Mouse (Mus musculus): Measurements from ENCODE around the gene Slc25a10. TPM values are rescaled to one million over a fixed set of nuclear protein-coding genes. Genes with fewer than 3 reads are reported as not detected.
A peak's percentile ranks its signal among the peaks of the same experiment; 100 is the strongest.

Slc25a10 gene
- polyA plus RNA-seq, 1 experiment from 2014 or later = 99.7 TPM

DNA sequence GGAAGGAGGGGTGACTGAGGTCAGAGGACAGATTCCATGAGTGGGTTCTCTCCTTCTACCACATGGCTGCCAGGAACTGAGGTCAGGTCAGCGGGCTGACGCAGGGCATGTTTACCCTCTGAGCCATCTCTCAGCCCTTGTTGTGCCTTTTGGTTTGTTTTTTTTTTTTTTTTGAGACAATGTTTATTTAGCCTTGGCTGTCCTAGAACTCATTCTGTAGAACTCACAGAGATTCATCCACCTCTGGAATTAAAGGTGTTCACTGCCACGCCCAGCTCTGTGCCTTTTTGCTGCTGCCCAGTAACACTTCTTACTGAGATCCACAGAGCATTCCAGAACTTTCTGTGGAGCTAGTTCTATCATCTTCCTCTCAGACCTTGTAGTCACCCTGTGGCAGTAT is 14.0 kb downstream of the Slc25a10 start:
- ATAC-seq = peak; percentile 46
- 74% methylated on average over 3 of the region's 3 CpGs for WGBS (ENCODE audit: insufficient replicate concordance)
- peak overlapping the region; percentile 39; the same call in 1 of the 2 replicates for H3K27ac ChIP-seq (ENCODE audit: low read depth)

DNA sequence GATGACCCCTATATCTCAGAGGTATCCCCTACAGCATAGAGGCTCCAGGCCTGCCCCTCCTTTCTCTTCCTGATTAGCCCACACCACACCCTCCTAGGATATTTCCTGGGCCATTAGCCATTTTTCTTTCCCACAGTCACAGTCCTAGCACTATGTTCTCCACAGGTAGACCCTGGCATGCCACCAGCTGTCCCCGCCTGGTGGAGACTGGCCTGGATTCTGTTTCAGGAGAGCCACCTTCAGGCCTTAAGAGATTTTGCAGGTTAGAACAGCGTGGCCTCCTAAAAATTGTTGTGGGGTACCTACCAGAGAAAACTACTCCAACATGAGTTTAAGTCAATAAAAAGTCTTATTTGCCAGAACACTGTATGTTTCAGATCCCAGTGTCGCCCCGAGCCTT is 15.3 kb downstream of the Slc25a10 start:
- Histone ChIP-seq H3K27me3 (ENCODE audit: insufficient read depth, low read length) (no peaks in the 10 kb centered on the region), H3K27ac (ENCODE audit: low read depth) (no peak overlapping the region), H3K4me1 (ENCODE audit: insufficient read depth) (peaks cover 14% of the 10 kb centered on the region), H3K4me3 (ENCODE audit: low read depth, low read length) (no peak overlapping the region), H3K36me3 (replicated peaks; ENCODE audit: insufficient read depth, low read length) (no peaks in the 10 kb centered on the region), H3K9me3 (ENCODE audit: low read length) (no peaks in the 10 kb centered on the region), H3K9ac (replicated peaks) (no peak overlapping the region), H3K4me2 (ENCODE audit: low read depth, low read length) (no peak overlapping the region)
- WGBS (ENCODE audit: insufficient replicate concordance) = 50% methylated on average over 4 of the region's 4 CpGs
- ATAC-seq (peak; percentile 43), DNase-seq (peak; percentile 63)
- TF ChIP-seq EP300 (IDR thresholded peaks at IDR 0.05; ENCODE audit: low read depth) (no peak), CTCF (IDR thresholded peaks at IDR 0.05; ENCODE audit: low read depth) (peak; percentile 63)

More for the DNA sequence above, 14.0 kb downstream of the Slc25a10 start:
- no peak overlapping the region for H3K4me3 ChIP-seq (ENCODE audit: low read depth, low read length)
- no peak for DNase-seq
- no peaks in the 10 kb centered on the region for H3K27me3 ChIP-seq (ENCODE audit: insufficient read depth, low read length)
- no peaks in the 10 kb centered on the region for H3K36me3 ChIP-seq (replicated peaks; ENCODE audit: insufficient read depth, low read length)
- no peak overlapping the region for H3K4me2 ChIP-seq (ENCODE audit: low read depth, low read length)
- H3K9me3 ChIP-seq (ENCODE audit: low read length) = no peaks in the 10 kb centered on the region
- no peak overlapping the region for H3K9ac ChIP-seq (replicated peaks)
- peaks cover 13% of the 10 kb centered on the region for H3K4me1 ChIP-seq (ENCODE audit: insufficient read depth)
- no peak for TF ChIP-seq EP300 (IDR thresholded peaks at IDR 0.05; ENCODE audit: low read depth)
- TF ChIP-seq CTCF (IDR thresholded peaks at IDR 0.05; ENCODE audit: low read depth) = no peak

DNA sequence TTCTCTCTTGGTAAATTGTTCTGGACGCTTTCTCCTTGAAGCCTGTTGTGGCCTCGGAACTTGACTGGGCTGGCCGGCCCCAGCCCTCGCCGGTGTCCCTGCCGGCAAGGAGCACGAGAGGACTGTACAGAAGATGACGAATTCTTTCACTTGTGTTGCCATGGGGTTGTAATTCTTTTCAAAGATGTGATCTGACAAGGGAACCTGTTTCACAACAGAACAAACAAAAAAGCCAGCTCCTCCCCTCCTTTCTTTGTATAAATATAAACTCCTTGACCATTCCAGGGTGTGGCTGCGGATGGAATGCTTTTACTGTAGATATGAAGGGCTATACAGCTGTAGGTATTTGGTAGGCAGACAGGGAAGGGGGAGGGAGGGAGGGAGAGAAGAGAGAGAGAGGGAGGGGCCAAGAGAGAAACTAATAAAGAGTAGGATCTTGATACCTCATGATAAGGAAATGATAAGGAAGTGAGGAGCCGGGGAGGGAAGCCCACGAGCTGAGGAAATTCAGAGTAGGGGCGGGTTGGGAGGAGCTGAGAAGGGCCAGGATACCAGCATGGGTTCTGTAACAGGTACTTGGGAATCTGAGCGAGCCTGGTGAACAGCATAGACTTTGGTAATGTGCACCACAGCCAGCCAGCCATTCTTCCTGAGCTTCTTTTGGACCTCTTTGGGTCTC is 16.1 kb downstream of the Slc25a10 start:
- 68% methylated on average over 13 of the region's 13 CpGs for WGBS (ENCODE audit: insufficient replicate concordance)
- DNase-seq (no peak), ATAC-seq (no peak)
- TF ChIP-seq EP300 (IDR thresholded peaks at IDR 0.05; ENCODE audit: low read depth) = no peak
- TF ChIP-seq CTCF (IDR thresholded peaks at IDR 0.05; ENCODE audit: low read depth) = no peak
- H3K4me1 ChIP-seq (ENCODE audit: insufficient read depth) = peaks cover 14% of the 10 kb centered on the region
- no peak overlapping the region for H3K4me3 ChIP-seq (ENCODE audit: low read depth, low read length)
- H3K9ac ChIP-seq (replicated peaks) = no peak overlapping the region
- no peaks in the 10 kb centered on the region for H3K27me3 ChIP-seq (ENCODE audit: insufficient read depth, low read length)
- H3K9me3 ChIP-seq (ENCODE audit: low read length) = no peaks in the 10 kb centered on the region
- no peak overlapping the region for H3K4me2 ChIP-seq (ENCODE audit: low read depth, low read length)
- no peaks in the 10 kb centered on the region for H3K36me3 ChIP-seq (replicated peaks; ENCODE audit: insufficient read depth, low read length)
- no peak overlapping the region for H3K27ac ChIP-seq (ENCODE audit: low read depth)

DNA sequence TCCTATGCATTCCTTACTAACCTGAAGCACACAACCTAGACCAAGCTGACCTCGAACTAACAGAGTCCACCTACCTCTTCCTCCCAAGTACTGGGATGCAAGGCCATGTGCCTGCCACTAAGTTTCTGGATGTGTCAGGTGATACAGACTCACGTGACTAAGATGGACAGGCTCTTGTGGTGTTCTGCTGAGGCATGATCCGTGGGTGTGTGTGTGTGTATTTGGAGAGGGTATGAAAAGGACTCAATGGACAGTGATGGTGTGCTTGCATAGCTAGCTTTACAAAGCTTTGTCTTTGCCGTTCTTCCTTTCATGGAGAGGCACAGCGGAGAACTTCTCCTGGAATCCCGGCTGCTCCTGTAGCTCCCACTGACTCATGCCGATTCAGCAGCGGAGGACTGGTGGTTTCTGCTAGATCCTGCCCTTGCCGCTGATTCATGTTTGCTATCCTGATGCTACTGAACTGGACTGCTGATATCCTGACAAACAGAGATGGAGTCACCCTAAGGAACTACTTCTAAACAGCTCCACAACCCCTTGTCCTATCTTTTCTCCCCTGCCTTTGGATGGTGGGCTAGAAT is 16.7 kb downstream of the Slc25a10 start:
- DNase-seq (no peak), ATAC-seq (no peak)
- no peaks in the 10 kb centered on the region for H3K9me3 ChIP-seq (ENCODE audit: low read length)
- H3K4me1 ChIP-seq (ENCODE audit: insufficient read depth) = peaks cover 14% of the 10 kb centered on the region
- H3K27me3 ChIP-seq (ENCODE audit: insufficient read depth, low read length) = no peaks in the 10 kb centered on the region
- H3K27ac ChIP-seq (ENCODE audit: low read depth) = no peak overlapping the region; the same call in 1 of the 2 replicates
- 78% methylated on average over 9 of the region's 9 CpGs for WGBS (ENCODE audit: insufficient replicate concordance)
- H3K36me3 ChIP-seq (replicated peaks; ENCODE audit: insufficient read depth, low read length) = no peaks in the 10 kb centered on the region
- TF ChIP-seq EP300 (IDR thresholded peaks at IDR 0.05; ENCODE audit: low read depth) (no peak), CTCF (IDR thresholded peaks at IDR 0.05; ENCODE audit: low read depth) (no peak)
- no peak overlapping the region for H3K9ac ChIP-seq (replicated peaks)
- no peak overlapping the region for H3K4me2 ChIP-seq (ENCODE audit: low read depth, low read length)
- H3K4me3 ChIP-seq (ENCODE audit: low read depth, low read length) = no peak overlapping the region

DNA sequence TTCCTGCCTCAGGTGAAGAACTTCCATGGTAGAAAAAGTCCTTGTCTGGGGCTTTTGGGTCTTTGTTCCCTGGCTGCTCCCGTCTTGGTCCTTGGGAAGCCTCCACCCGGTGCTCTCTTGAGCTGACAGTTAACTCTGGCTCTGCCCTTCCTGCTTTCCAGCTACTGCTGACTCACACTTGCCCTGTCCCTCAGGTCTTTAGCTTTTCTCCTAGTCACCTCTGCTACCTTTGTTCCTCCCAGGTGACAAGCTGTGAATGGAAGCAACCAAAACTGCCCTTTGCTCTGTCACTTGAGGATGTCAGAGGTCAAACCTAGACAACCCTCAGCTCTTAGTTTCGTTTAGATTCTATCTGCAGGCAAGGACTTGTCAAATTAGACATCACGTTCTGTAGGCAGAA is 18.3 kb downstream of the Slc25a10 start:
- WGBS (ENCODE audit: insufficient replicate concordance) = 32% methylated on average over 4 of the region's 4 CpGs
- peak overlapping the region; percentile 77 for H3K27ac ChIP-seq (ENCODE audit: low read depth)
- H3K9ac ChIP-seq (replicated peaks) = peak overlapping the region; percentile 67; the same call in 1 of the 2 replicates
- H3K4me1 ChIP-seq (ENCODE audit: insufficient read depth) = peaks cover 14% of the 10 kb centered on the region
- peak overlapping the region; percentile 70 for H3K4me2 ChIP-seq (ENCODE audit: low read depth, low read length)
- H3K27me3 ChIP-seq (ENCODE audit: insufficient read depth, low read length) = no peaks in the 10 kb centered on the region
- TF ChIP-seq EP300 (IDR thresholded peaks at IDR 0.05; ENCODE audit: low read depth) (peak; percentile 32; the same call in 1 of the 2 replicates), CTCF (IDR thresholded peaks at IDR 0.05; ENCODE audit: low read depth) (no peak)
- ATAC-seq (peak; percentile 38), DNase-seq (no peak)
- no peaks in the 10 kb centered on the region for H3K9me3 ChIP-seq (ENCODE audit: low read length)
- no peak overlapping the region for H3K4me3 ChIP-seq (ENCODE audit: low read depth, low read length)
- no peaks in the 10 kb centered on the region for H3K36me3 ChIP-seq (replicated peaks; ENCODE audit: insufficient read depth, low read length)

DNA sequence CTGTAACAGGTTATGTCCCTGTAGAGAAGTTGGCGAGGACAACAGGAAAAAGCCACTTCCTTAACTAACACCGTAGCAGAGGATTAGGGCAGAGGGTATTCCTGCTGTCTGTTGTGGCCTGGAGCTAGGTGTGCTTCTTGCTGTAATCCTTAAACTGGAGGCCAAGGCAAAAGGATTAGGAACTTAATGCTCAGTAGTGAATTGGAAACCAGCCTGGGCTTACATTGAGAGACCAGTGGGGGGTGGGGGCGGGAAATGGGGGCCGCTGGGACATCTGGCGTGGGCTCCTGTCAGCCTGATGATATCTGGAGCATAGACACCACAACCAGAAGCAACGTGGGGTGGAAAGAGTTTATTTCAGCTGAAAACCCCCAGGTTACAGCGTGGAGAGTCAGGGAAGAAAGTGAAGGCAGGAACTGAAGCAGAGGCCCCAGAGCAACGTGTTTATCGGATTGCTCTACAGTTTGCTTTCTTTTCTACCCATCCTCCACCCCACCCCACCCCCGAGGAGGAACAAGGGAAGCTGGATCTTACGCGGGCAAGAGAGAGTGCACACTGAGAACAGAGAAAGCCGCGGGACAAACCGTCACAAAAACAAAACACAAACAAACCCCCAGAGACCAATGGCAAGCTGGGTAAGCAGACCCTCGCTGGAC is 18.9 kb downstream of the Slc25a10 start:
- Histone ChIP-seq H3K36me3 (replicated peaks; ENCODE audit: insufficient read depth, low read length) (no peaks in the 10 kb centered on the region), H3K4me3 (ENCODE audit: low read depth, low read length) (peak overlapping the region; percentile 36), H3K27me3 (ENCODE audit: insufficient read depth, low read length) (no peaks in the 10 kb centered on the region), H3K4me1 (ENCODE audit: insufficient read depth) (peaks cover 14% of the 10 kb centered on the region), H3K27ac (ENCODE audit: low read depth) (peak overlapping the region; percentile 77), H3K9me3 (ENCODE audit: low read length) (no peaks in the 10 kb centered on the region), H3K4me2 (ENCODE audit: low read depth, low read length) (peak overlapping the region; percentile 70), H3K9ac (replicated peaks) (peak overlapping the region; percentile 67)
- TF ChIP-seq CTCF (IDR thresholded peaks at IDR 0.05; ENCODE audit: low read depth) (no peak), EP300 (IDR thresholded peaks at IDR 0.05; ENCODE audit: low read depth) (no peak)
- peak; percentile 69 for ATAC-seq
- WGBS (ENCODE audit: insufficient replicate concordance) = 4% methylated on average over 16 of the region's 16 CpGs
- peak; percentile 71 for DNase-seq
